Mouse (Mus musculus) kidney, postnatal 14 days (tissue): ENCODE results near the gene Stap1.

Source experiments
- DNase-seq: peaks from one replicate; pipeline ENCODE4 v3.0.0; 2022; ENCODE audit warnings: mixed read lengths

The Stap1 gene

GRCm38 (mm10) chr5:86071538-86071937 is at the start of gene Stap1:
Gene Stap1 (plus strand): TSS chr5:86071746.
- DNase-seq: no peak

DNA sequence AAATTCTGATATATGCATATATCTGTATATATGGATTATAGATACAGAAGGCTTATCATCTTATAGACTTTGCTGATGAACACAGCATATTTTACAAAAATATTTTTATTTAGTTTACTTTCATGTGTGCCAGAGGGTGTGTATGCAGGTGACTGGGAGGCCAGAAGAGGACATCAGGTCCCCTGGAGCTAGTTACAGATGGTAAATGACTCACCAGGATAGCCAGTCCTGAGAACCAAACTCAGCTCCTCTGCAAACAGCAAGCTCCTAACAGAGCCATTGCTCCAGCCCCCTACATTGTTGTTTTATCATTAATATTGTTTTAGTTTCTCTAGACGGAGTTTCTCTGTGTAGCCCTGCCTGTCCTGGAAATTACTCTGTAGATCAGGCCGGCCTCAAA is 41.7 kb upstream of the Stap1 start:
- DNase-seq: no peak

DNA sequence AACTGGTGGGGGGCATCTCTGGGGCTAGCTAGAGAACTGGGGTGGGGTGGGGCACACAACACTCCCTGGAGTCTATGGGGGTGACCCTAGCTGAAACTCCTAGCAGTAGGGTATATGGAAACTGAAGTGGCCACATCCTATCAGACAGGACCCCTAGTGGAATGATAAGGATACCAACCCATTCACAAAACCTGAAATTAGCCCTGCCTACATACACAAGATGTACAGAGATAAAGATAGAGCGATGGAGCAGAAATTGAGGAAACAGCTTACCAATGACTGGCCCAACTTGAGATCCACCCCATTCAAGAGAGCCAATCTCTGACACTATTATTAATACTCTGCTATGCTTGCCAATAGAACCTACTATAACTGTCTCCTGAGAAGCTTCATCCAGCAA is 8.0 kb upstream of the Stap1 start:
- no peak for DNase-seq

DNA sequence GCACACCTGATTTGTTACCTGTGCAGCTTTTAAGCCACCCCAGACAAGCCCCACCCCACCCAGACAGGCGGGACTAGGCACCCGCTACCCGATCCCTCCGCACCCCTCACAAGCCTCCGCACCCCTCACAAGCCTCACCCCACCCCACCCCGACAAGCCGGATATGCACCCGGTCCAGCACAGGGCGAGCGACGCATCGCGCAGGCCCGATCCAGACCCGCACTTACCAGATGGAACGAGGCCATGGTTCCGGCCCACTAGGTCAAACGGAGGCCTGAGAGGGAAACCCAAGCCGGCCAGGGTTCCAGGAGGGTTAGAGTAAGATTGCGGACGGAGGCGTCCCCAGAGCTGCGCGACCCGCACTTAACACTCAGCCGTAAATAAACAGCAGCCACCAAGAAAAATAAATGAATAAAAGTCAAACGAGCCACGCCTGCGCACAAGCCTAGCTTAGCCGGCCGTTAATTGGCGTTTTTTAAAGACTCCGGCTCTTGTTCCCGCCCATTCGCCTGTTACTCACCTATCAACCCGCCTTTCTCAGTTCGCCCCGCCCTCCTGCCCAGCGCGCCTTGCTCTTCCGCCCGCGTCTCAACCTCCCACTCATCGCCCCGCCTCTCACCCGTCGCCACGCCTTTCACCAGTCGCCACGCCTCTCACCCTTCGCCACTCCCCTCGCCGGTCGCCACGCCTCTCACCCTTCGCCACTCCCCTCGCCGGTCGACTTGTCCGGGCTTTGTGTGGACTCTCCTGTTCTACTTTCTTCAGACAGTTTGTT is 6.3 kb upstream of the Stap1 start, which contains the start of gene Cenpc1:
Gene Cenpc1 (minus strand): TSS at position 483 of the 775 bp plus-strand sequence.
- peak; percentile 98 for DNase-seq

GRCm38 (mm10) chr5:86065876-86066550 is 5.5 kb upstream of the Stap1 start:
- DNase-seq: no peak

GRCm38 (mm10) chr5:86066551-86066929 is 5.0 kb upstream of the Stap1 start:
- peak; percentile 90 for DNase-seq

DNA sequence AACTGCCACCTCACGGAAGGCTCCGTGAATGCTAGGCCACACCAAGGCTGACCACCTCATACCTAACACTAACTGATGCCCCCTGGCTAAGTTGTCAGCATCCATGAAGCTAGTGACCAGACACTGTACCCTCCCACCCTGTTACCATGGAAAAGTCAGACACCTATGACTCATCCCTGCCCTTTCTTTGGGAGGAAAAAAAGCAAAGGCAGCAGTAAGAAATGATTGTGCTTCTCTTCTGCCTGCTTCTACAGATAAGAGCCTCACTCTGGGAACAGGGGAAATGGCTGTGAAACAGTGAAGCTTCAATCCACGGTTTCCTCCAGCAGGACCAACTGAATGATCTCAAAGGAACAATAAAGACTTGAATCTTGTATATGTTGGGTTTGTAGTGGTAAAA is 3.1 kb upstream of the Stap1 start:
- no peak for DNase-seq

- DNase-seq: no peak
These were observed 2.4 kb upstream of the Stap1 start for GRCm38 (mm10) chr5:86069121-86069520.

GRCm38 (mm10) chr5:86072756-86073386 is 1.3 kb downstream of the Stap1 start:
- no peak for DNase-seq

GRCm38 (mm10) chr5:86078720-86079334 is 7.3 kb downstream of the Stap1 start:
- no peak for DNase-seq

DNA sequence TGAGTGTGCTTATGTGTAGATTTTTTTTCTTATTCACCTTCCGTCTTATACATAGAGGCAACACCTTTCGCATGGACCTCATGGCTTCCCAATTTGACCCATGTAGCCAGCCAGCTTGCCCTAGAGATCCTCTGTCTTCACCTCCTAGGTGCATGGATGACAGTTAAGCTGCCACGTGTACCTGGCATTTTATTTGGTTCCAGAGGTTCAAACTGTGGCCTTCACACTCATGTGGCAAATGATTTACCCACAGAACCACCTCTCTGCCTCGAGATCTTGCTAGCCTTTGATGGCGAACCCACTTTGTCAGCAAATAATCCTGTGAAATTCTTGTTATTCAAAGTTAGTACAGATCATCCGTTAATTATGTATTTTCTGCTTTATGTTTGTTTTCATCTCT is 12.4 kb downstream of the Stap1 start:
- DNase-seq: no peak

DNA sequence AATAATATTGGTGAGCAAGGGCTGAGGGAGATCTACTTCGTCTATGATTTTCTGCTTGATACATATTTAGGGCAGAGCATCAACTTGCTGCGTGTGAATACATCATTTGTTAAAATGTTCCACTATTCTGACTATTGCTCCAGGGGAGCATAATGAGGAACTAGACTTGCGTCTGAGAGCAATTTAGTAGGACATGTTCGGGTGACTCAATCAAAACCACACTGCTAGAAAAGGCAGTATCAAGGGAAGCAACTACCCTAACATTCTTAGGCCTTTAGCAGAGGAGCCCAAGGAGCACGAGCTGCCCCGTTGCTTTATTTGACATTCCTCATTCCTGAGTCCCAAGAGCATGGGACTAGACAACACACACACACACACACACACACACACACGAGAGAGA is 13.4 kb downstream of the Stap1 start:
- DNase-seq: no peak

GRCm38 (mm10) chr5:86086751-86087150 is 15.2 kb downstream of the Stap1 start:
- no peak for DNase-seq

GRCm38 (mm10) chr5:86094754-86095153 is 23.2 kb downstream of the Stap1 start:
- DNase-seq: no peak

DNA sequence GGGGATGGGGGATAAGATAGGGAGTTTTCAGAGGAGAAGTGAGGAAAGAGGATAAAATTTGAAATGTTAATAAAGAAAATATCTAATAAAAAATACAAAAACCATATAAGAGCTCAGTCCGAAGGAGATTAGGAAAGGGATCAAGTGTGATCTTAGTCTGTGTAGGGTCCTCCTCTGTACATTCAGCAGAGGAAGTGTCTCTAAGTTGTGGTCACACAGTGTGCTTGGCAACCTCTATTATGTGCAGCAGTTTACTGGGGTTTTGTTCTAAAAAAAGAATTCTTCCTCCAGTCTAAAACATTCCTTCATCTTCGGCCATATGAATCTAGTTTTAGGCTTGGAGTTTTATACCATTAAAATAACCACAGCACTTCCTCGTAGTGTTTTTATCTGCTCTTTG is 27.4 kb downstream of the Stap1 start:
- DNase-seq: no peak

GRCm38 (mm10) chr5:86100621-86101020 is 29.1 kb downstream of the Stap1 start:
- DNase-seq: no peak

DNA sequence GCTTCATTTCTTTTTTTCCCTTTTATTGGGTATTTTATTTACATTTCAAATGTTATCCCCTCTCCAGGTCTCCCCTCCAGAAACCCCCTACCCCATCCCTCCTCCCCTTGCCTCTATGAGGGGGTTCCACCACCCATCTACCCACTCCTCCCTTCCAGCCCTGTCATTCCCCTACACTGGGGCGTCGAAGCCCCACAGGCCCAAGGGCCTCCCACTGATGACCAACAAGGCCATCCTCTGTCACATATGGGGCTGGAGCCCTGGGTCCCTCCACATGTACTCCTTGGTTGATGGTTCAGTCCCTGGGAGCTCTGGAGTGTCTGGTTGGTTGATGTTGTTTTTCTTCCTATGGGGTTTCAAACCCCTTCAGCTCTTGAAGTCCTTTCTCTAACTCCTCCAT is 30.6 kb downstream of the Stap1 start:
- no peak for DNase-seq

GRCm38 (mm10) chr5:86106610-86107009 is 35.1 kb downstream of the Stap1 start:
- DNase-seq: no peak

- DNase-seq: no peak
These were observed 39.5 kb downstream of the Stap1 start for GRCm38 (mm10) chr5:86111074-86111473.

GRCm38 (mm10) chr5:86113037-86113436 is 41.5 kb downstream of the Stap1 start:
- DNase-seq: no peak

GRCm38 (mm10) chr5:86113997-86114396 is 42.5 kb downstream of the Stap1 start:
- no peak for DNase-seq

- DNase-seq: no peak
These were observed 47.0 kb downstream of the Stap1 start for GRCm38 (mm10) chr5:86118457-86119094.

DNA sequence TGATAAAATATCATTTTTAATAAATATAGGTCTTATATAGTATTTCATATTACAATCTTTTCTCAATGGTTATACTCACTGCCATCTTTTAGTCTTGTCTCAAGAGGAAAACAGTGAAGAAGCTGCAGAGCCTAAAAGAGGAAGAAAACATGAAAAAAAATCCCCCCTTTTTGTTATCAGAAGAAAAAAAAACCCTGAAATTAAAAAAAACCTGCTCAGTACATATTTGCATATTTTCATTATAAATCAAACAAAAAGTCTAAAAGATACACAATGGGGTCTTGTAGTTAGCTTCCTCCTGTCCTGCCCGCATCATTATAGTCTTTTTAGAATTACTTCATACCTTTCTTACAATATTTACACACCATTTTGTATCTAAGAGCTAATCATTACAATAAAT is 57.2 kb downstream of the Stap1 start:
- DNase-seq: no peak
